Mouse (Mus musculus) kidney, adult 2 months (tissue): Measurements from ENCODE around the gene Il1a. TPM values are rescaled to one million over a fixed set of nuclear protein-coding genes. Genes with fewer than 3 reads are reported as not detected.

ENCODE experiments used
- DNase-seq: peaks from one replicate; pipeline ENCODE4 v3.0.0; 2021
- H3K27ac ChIP-seq: fragments of 200-500 bp; 2 replicates; pipeline ENCODE4 v1.5.1; 2012; ENCODE audit warnings: low read depth, low read length, control low read depth, inconsistent platforms; ENCODE audit not compliant: insufficient read depth
- H3K27me3 ChIP-seq: fragments of 200-500 bp; replicated peaks from 2 replicates; pipeline ENCODE4 v1.6.1; 2012; ENCODE audit warnings: mild to moderate bottlenecking, moderate library complexity, low read length, inconsistent platforms; ENCODE audit not compliant: control insufficient read depth, insufficient read depth
- H3K36me3 ChIP-seq: fragments of 200-500 bp; 2 replicates; pipeline ENCODE4 v1.6.1; 2012; ENCODE audit warnings: mild to moderate bottlenecking, moderate library complexity, low read length, inconsistent platforms; ENCODE audit not compliant: control insufficient read depth, insufficient read depth
- H3K4me1 ChIP-seq: fragments of 200-500 bp; 2 replicates; pipeline ENCODE4 v1.6.1; 2011; ENCODE audit warnings: low read length; ENCODE audit not compliant: control insufficient read depth, insufficient read depth
- H3K4me3 ChIP-seq: fragments of 200-500 bp; 2 replicates; pipeline ENCODE4 v1.5.1; 2011; ENCODE audit warnings: mild to moderate bottlenecking, low read depth, low read length, control low read depth; ENCODE audit not compliant: insufficient read depth
- CTCF ChIP-seq: fragments of 200-500 bp; conservative IDR thresholded peaks from 2 replicates; pipeline ENCODE4 v1.5.1; 2011; ENCODE audit warnings: low read depth, mild to moderate bottlenecking, control low read depth, low read length, moderate library complexity, mixed read lengths; ENCODE audit not compliant: insufficient read depth, insufficient read length
- POLR2A ChIP-seq: fragments of 200-500 bp; IDR thresholded peaks from one replicate; pipeline ENCODE4 v1.6.1; 2011; ENCODE audit warnings: low read depth, low read length, control low read depth
- WGBS: fragments of 180-500 bp; shearing (Covaris S2); methylation state at CpG from one replicate; pipeline ENCODE4 v1.1.7; 2018; 5-methylcytosine and 5-hydroxymethylcytosine counted together
- polyA plus RNA-seq: library from polyadenylated mRNA; depleted of rRNA; stranded (reverse); fragments of >200 nt; gene quantifications from 2 replicates; pipeline ENCODE4 v1.2.3, GENCODE M21; 2012

Gene Il1a
- polyA plus RNA-seq, 1 experiment, result not detected

DNA sequence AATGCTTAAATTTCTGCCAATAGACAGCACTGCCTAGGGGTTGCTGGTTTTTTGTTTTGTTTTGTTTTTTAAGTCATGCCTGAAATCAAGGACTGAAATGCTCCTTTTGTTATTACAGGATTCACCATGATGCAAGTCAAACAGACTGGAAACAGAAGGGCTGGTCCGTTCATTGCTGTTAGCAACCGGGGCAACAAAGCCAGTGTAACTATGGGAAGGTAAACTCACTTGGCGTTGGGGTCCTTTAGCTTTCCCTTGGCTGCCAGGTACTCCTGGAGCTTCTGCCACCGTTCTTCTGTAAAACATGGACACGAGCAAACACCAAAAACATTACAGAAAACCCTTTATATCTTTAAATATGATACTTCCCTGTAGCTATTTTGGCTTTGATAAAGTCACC lies 13.7 kb downstream of the Il1a start:
- Histone ChIP-seq H3K36me3 (no peaks in the 10 kb centered on the region), H3K4me1 (peaks cover 2% of the 10 kb centered on the region; the same call in 1 of the 2 replicates), H3K27ac (no peak overlapping the region), H3K4me3 (no peak overlapping the region), H3K27me3 (no peaks in the 10 kb centered on the region)
- WGBS, result 64% methylated on average over 5 of the region's 5 CpGs
- TF ChIP-seq CTCF (no peak), POLR2A (no peak)
- DNase-seq, result no peak

DNA sequence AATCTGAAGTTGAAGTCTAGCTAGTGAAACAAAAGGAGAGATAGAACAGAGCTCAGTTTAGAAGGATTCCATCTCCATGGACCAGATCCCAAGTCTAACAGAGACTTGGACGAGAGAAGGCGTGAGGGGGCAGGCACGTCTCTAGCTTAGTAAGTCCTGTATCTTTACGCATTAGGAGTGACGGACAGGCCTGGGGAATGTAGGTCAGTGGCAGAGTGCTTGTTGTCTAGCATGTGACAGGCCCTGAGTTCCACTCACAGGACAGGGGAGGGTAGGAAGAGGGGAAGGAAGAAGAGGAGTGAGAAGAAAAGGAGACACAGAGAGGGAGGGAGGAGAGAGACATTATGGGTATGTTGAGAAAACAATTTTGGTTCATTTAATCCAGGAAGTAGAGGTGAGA lies 14.7 kb downstream of the Il1a start:
- TF ChIP-seq POLR2A, result no peak
- TF ChIP-seq CTCF, result no peak
- H3K4me1 ChIP-seq, result peaks cover 2% of the 10 kb centered on the region; the same call in 1 of the 2 replicates
- no peaks in the 10 kb centered on the region for H3K27me3 ChIP-seq
- 93% methylated on average over 5 of the region's 5 CpGs for WGBS
- H3K4me3 ChIP-seq, result no peak overlapping the region
- no peak for DNase-seq
- no peak overlapping the region for H3K27ac ChIP-seq
- no peaks in the 10 kb centered on the region for H3K36me3 ChIP-seq

DNA sequence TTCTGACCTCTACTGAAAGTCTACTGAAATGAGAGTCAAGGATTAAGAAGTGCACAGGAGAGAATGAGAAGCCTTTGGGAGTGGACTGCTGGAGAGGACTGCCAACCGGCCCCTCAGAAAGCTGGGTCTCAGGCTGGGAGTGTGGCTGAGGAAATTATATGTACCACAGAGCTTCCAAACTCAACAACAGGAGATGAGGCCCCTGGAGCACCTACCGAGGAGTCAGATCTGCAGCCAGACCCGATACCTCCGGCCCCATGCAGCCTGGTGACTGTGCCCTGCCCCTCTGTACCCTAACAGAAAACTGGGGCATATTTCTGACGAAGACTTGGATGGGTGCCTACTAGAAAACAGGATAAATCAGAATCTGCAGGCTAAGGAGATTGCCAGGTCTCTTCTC lies 35.9 kb downstream of the Il1a start:
- no peak for TF ChIP-seq CTCF
- no peak for TF ChIP-seq POLR2A
- H3K4me3 ChIP-seq, result no peak overlapping the region
- WGBS, result 94% methylated on average over 5 of the region's 5 CpGs
- no peaks in the 10 kb centered on the region for H3K4me1 ChIP-seq
- no peak for DNase-seq
- no peaks in the 10 kb centered on the region for H3K36me3 ChIP-seq
- no peaks in the 10 kb centered on the region for H3K27me3 ChIP-seq
- no peak overlapping the region for H3K27ac ChIP-seq

DNA sequence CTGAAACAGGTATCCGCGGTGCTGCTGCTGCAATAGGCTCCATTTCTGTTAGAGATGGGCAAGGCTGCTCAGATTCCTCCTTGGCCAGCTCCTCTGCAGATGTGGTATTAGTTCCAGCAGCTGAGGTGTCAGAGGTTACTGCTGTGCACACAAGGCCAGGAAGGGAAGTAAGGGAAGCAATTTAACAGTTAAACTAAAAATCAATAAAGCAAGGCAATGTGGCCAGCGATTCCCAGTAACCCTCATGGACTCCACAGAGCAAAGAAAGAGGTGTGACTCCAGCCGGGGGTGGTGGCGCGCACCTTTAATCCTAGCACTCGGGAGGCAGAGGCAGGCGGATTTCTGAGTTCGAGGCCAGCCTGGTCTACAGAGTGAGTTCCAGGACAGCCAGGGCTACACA lies 39.2 kb downstream of the Il1a start:
- DNase-seq, result no peak
- WGBS, result 80% methylated on average over 9 of the region's 9 CpGs
- H3K36me3 ChIP-seq, result no peaks in the 10 kb centered on the region

DNA sequence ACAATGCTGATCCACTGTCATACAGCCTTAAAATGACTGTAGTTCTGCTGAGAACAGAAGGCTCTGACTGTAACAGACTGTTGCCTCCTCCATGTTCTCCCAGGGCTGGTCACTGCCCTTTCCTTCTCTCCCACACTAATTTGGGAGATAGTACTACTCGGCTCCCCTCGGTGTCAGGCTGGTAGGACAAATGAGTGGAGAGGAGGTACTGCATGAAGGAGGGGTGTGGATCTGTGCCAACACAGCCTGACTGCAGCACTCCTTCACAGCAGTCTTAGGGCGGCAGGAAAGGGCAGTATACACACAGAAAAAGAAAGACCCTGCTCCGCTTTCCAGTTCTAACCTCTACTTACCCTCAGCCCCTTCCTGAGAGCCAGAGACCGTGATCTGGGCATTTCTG lies 39.8 kb downstream of the Il1a start:
- H3K4me3 ChIP-seq, result no peak overlapping the region
- 72% methylated on average over 5 of the region's 5 CpGs for WGBS
- no peak for DNase-seq
- H3K27ac ChIP-seq, result no peak overlapping the region
- H3K36me3 ChIP-seq, result no peaks in the 10 kb centered on the region
- TF ChIP-seq CTCF (no peak), POLR2A (no peak)
- no peaks in the 10 kb centered on the region for H3K4me1 ChIP-seq
- no peaks in the 10 kb centered on the region for H3K27me3 ChIP-seq

More for the DNA sequence above, 39.2 kb downstream of the Il1a start:
- Histone ChIP-seq H3K4me1 (no peaks in the 10 kb centered on the region), H3K27ac (no peak overlapping the region), H3K4me3 (no peak overlapping the region), H3K27me3 (no peaks in the 10 kb centered on the region)
- TF ChIP-seq POLR2A (no peak), CTCF (no peak)

DNA sequence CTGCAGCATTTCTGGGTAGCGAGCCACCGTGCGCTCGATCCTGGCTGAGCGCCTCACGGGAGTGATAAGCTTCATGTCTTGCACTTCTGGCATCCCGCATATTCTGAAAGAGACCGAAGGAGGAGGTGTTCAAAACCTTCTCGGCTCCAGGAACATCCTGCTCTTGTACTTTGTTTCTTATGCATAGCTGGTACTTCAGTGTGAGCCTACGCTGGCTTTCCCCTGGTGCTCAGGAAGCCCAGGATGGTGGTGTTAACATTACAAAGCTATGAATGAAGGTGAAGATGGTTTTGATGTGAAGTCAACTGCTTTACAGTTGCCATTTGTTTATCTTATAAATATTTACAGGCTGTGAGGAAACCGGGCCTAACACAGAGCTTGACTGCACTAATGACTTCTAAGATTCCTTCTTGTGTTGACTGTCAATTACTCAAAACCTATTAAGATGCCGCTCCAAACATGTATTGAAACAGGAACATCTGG lies 40.6 kb downstream of the Il1a start:
- no peak for DNase-seq
- H3K27me3 ChIP-seq, result no peaks in the 10 kb centered on the region
- 94% methylated on average over 12 of the region's 12 CpGs for WGBS
- H3K4me3 ChIP-seq, result no peak overlapping the region
- no peaks in the 10 kb centered on the region for H3K4me1 ChIP-seq
- no peaks in the 10 kb centered on the region for H3K36me3 ChIP-seq
- H3K27ac ChIP-seq, result no peak overlapping the region
- TF ChIP-seq CTCF (no peak), POLR2A (no peak)

DNA sequence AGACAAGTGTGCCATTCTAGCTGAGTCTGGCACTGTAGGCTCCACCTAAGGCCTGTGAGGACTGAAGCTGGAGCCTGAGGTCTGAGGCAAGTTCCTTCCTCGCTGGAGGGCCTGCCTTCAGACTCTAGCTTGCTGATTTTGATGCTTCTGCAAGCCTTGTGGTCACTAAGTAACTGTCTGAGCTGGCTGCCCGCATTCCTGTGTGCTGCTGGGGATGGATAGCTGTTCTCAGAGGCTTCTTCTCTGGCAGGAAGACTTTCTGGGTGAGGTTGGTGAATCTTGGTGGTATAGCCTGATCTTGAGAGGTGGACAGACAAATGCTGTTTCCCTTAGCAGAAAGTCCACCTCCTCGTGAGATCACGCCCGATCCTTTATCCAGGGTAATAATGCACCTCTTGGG lies 42.0 kb downstream of the Il1a start:
- Histone ChIP-seq H3K27ac (no peak overlapping the region), H3K36me3 (no peaks in the 10 kb centered on the region), H3K4me1 (no peaks in the 10 kb centered on the region), H3K27me3 (no peaks in the 10 kb centered on the region), H3K4me3 (no peak overlapping the region)
- 95% methylated on average over 5 of the region's 5 CpGs for WGBS
- no peak for DNase-seq
- no peak for TF ChIP-seq POLR2A
- no peak for TF ChIP-seq CTCF
